Mouse (Mus musculus): ENCODE results near the gene Smarca2. TPM values are rescaled to one million over a fixed set of nuclear protein-coding genes. Genes with fewer than 3 reads are reported as not detected.
A peak's percentile ranks its signal among the peaks of the same experiment; 100 is the strongest.

Gene Smarca2
- polyA plus RNA-seq, 1 experiment, result 209 TPM

GRCm38 (mm10) chr19:26616271-26616670 is 11.4 kb downstream of the Smarca2 start:
- peaks cover 2% of the 10 kb centered on the region for H3K4me1 ChIP-seq (ENCODE audit: control insufficient read depth, insufficient read depth, low read length)
- TF ChIP-seq POLR2A (IDR thresholded peaks at IDR 0.05; ENCODE audit: control insufficient read depth, low read depth, low read length), result no peak
- no peak for TF ChIP-seq CTCF (IDR thresholded peaks at IDR 0.05; ENCODE audit: control insufficient read depth, insufficient read depth, insufficient replicate concordance, low read depth, low read length)
- no peaks in the 10 kb centered on the region for H3K27me3 ChIP-seq (ENCODE audit: control insufficient read depth, insufficient read depth, low read length)
- H3K27ac ChIP-seq (ENCODE audit: control insufficient read depth, insufficient read depth, low read depth, low read length), result no peak overlapping the region
- peaks cover 1% of the 10 kb centered on the region for H3K36me3 ChIP-seq (ENCODE audit: control insufficient read depth, insufficient read depth, low read length)
- H3K4me3 ChIP-seq (ENCODE audit: control insufficient read depth, low read depth, low read length), result no peak overlapping the region

DNA sequence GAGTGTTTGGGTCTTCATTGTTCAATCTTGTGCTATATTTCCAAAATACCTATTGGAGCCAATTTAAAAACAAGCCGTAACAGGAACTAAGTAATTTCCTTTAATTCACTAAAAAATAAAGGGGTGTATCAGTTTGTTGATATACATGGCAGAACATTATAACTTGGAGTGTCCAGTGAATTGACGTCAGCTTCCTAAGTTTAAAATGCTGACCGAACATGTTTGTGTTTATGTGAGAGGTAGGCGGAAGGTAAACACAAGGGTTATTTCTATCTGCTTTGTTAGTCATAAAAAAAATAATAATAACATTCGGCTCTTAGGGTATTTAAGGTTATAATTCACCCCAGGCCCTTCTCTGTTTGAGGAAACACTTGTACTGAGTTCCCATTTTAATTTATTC is 12.4 kb downstream of the Smarca2 start:
- H3K27me3 ChIP-seq (ENCODE audit: control insufficient read depth, insufficient read depth, low read length), result no peaks in the 10 kb centered on the region
- peaks cover 1% of the 10 kb centered on the region for H3K36me3 ChIP-seq (ENCODE audit: control insufficient read depth, insufficient read depth, low read length)
- H3K4me1 ChIP-seq (ENCODE audit: control insufficient read depth, insufficient read depth, low read length), result peaks cover 2% of the 10 kb centered on the region
- no peak for TF ChIP-seq POLR2A (IDR thresholded peaks at IDR 0.05; ENCODE audit: control insufficient read depth, low read depth, low read length)
- TF ChIP-seq CTCF (IDR thresholded peaks at IDR 0.05; ENCODE audit: control insufficient read depth, insufficient read depth, insufficient replicate concordance, low read depth, low read length), result no peak
- no peak overlapping the region for H3K27ac ChIP-seq (ENCODE audit: control insufficient read depth, insufficient read depth, low read depth, low read length)
- no peak overlapping the region for H3K4me3 ChIP-seq (ENCODE audit: control insufficient read depth, low read depth, low read length)

GRCm38 (mm10) chr19:26630712-26631235 is 25.9 kb downstream of the Smarca2 start:
- TF ChIP-seq CTCF (IDR thresholded peaks at IDR 0.05; ENCODE audit: control insufficient read depth, insufficient read depth, insufficient replicate concordance, low read depth, low read length), result no peak
- no peak for TF ChIP-seq POLR2A (IDR thresholded peaks at IDR 0.05; ENCODE audit: control insufficient read depth, low read depth, low read length)
- Histone ChIP-seq H3K27ac (ENCODE audit: control insufficient read depth, insufficient read depth, low read depth, low read length) (no peak overlapping the region), H3K36me3 (ENCODE audit: control insufficient read depth, insufficient read depth, low read length) (peaks cover 2% of the 10 kb centered on the region; the same call in 1 of the 2 replicates), H3K27me3 (ENCODE audit: control insufficient read depth, insufficient read depth, low read length) (no peaks in the 10 kb centered on the region), H3K4me3 (ENCODE audit: control insufficient read depth, low read depth, low read length) (no peak overlapping the region), H3K4me1 (ENCODE audit: control insufficient read depth, insufficient read depth, low read length) (no peaks in the 10 kb centered on the region)

GRCm38 (mm10) chr19:26632228-26632627 is 27.4 kb downstream of the Smarca2 start:
- Histone ChIP-seq H3K36me3 (ENCODE audit: control insufficient read depth, insufficient read depth, low read length) (peaks cover 2% of the 10 kb centered on the region; the same call in 1 of the 2 replicates), H3K27ac (ENCODE audit: control insufficient read depth, insufficient read depth, low read depth, low read length) (no peak overlapping the region), H3K4me1 (ENCODE audit: control insufficient read depth, insufficient read depth, low read length) (no peaks in the 10 kb centered on the region), H3K27me3 (ENCODE audit: control insufficient read depth, insufficient read depth, low read length) (no peaks in the 10 kb centered on the region), H3K4me3 (ENCODE audit: control insufficient read depth, low read depth, low read length) (no peak overlapping the region)
- TF ChIP-seq POLR2A (IDR thresholded peaks at IDR 0.05; ENCODE audit: control insufficient read depth, low read depth, low read length) (no peak), CTCF (IDR thresholded peaks at IDR 0.05; ENCODE audit: control insufficient read depth, insufficient read depth, insufficient replicate concordance, low read depth, low read length) (no peak)

DNA sequence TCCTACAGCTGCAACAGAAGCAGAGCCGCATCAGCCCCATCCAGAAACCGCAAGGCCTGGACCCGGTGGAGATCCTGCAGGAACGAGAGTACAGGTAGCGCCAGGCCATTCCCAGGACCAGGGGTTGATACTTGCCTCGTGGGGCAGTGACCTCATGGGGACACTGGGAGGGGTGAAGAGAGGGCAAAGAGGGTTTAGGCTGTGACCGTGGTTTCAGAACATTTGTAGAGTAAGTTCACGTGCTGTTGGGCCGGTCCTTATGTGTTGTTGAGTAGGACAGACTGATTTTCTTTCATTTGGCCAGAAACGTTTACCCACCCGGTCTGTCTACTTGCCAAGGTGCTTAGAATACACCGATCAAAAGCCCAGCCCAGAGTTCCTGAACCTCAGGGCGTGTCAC is 35.7 kb downstream of the Smarca2 start:
- H3K36me3 ChIP-seq (ENCODE audit: control insufficient read depth, insufficient read depth, low read length), result no peaks in the 10 kb centered on the region; the same call in 1 of the 2 replicates
- no peak overlapping the region for H3K4me3 ChIP-seq (ENCODE audit: control insufficient read depth, low read depth, low read length)
- peak overlapping the region; percentile 40; the same call in 1 of the 2 replicates for H3K27ac ChIP-seq (ENCODE audit: control insufficient read depth, insufficient read depth, low read depth, low read length)
- TF ChIP-seq CTCF (IDR thresholded peaks at IDR 0.05; ENCODE audit: control insufficient read depth, insufficient read depth, insufficient replicate concordance, low read depth, low read length) (no peak), POLR2A (IDR thresholded peaks at IDR 0.05; ENCODE audit: control insufficient read depth, low read depth, low read length) (no peak)
- H3K27me3 ChIP-seq (ENCODE audit: control insufficient read depth, insufficient read depth, low read length), result no peaks in the 10 kb centered on the region
- H3K4me1 ChIP-seq (ENCODE audit: control insufficient read depth, insufficient read depth, low read length), result no peaks in the 10 kb centered on the region

- TF ChIP-seq POLR2A (IDR thresholded peaks at IDR 0.05; ENCODE audit: control insufficient read depth, low read depth, low read length) (no peak), CTCF (IDR thresholded peaks at IDR 0.05; ENCODE audit: control insufficient read depth, insufficient read depth, insufficient replicate concordance, low read depth, low read length) (no peak)
- no peak overlapping the region for H3K27ac ChIP-seq (ENCODE audit: control insufficient read depth, insufficient read depth, low read depth, low read length)
- H3K4me3 ChIP-seq (ENCODE audit: control insufficient read depth, low read depth, low read length), result no peak overlapping the region
- no peaks in the 10 kb centered on the region for H3K4me1 ChIP-seq (ENCODE audit: control insufficient read depth, insufficient read depth, low read length)
- no peaks in the 10 kb centered on the region for H3K27me3 ChIP-seq (ENCODE audit: control insufficient read depth, insufficient read depth, low read length)
- no peaks in the 10 kb centered on the region; the same call in 1 of the 2 replicates for H3K36me3 ChIP-seq (ENCODE audit: control insufficient read depth, insufficient read depth, low read length)
These were observed 36.4 kb downstream of the Smarca2 start for GRCm38 (mm10) chr19:26641269-26641668.

- H3K27ac ChIP-seq (ENCODE audit: control insufficient read depth, insufficient read depth, low read depth, low read length), result no peak overlapping the region
These were observed 38.2 kb downstream of the Smarca2 start for GRCm38 (mm10) chr19:26643011-26643410.

More at GRCm38 (mm10) chr19:26643011-26643410, 38.2 kb downstream of the Smarca2 start:
- no peaks in the 10 kb centered on the region; the same call in 1 of the 2 replicates for H3K36me3 ChIP-seq (ENCODE audit: control insufficient read depth, insufficient read depth, low read length)
- TF ChIP-seq CTCF (IDR thresholded peaks at IDR 0.05; ENCODE audit: control insufficient read depth, insufficient read depth, insufficient replicate concordance, low read depth, low read length), result no peak
- no peak for TF ChIP-seq POLR2A (IDR thresholded peaks at IDR 0.05; ENCODE audit: control insufficient read depth, low read depth, low read length)
- H3K27me3 ChIP-seq (ENCODE audit: control insufficient read depth, insufficient read depth, low read length), result no peaks in the 10 kb centered on the region
- no peak overlapping the region for H3K4me3 ChIP-seq (ENCODE audit: control insufficient read depth, low read depth, low read length)
- H3K4me1 ChIP-seq (ENCODE audit: control insufficient read depth, insufficient read depth, low read length), result no peaks in the 10 kb centered on the region
